Comparison of ENCODE assay signal across 12 mouse cellular contexts in the genomic region with DNA sequence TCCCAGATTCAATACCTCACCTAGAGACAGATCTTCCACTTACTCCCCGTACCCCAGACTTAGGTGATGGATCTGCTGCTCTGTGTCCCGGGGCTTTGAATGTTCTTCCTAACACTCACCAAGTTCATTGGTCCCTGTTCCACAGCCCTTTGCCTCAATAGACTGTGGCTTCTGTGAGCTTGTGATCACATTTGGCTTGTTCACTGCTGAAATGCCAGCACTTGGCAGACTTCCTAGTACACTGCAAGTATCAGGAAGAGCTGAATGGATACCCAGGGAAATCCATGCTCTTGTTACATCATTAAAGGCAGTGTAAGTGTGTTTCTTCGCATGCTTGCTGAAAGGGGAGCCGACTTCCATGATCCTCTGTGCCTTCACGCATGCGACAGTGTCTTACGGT. TPM values are rescaled to one million over a fixed set of nuclear protein-coding genes. Genes with fewer than 3 reads are reported as not detected.
DNase-seq lines count a peak whose midpoint lies in the region; ATAC-seq and TF ChIP-seq lines count a peak whose summit lies in the region.
"Had no signal": no experiment of that assay in that cellular context is flagged by ENCODE, and none has a peak within 500 bp of the region (broad histone marks: within the 10 kb centered on the region; RNA-seq: fewer than 3 reads in every experiment).

No protein-coding gene starts in this region.

- H3K9ac ChIP-seq in kidney, embryonic 16.5 days (replicated peaks; ENCODE audit: low read length) = no peak overlapping the region
- H3K9ac ChIP-seq: heart, embryonic 15.5 days; limb, embryonic 13.5 days had no signal

- peak; percentile 80 for ATAC-seq in cerebellum, adult (ENCODE audit: insufficient number of reproducible peaks, low FRiP score, low TSS enrichment)
- no peak for ATAC-seq in kidney, embryonic 16.5 days (ENCODE audit: low FRiP score, low TSS enrichment)

- no peaks in the 10 kb centered on the region for H3K4me1 ChIP-seq in kidney, adult 2 months (ENCODE audit: control insufficient read depth, insufficient read depth, low read length)
- H3K4me1 ChIP-seq in kidney, embryonic 16.5 days (ENCODE audit: insufficient read depth, low read length) = no peaks in the 10 kb centered on the region
- H3K4me1 ChIP-seq: heart, embryonic 15.5 days had no signal

- TF ChIP-seq POLR2A in kidney, adult 2 months (IDR thresholded peaks at IDR 0.05; ENCODE audit: low read depth, low read length) = no peak

- H3K36me3 ChIP-seq in kidney, adult 2 months (ENCODE audit: control insufficient read depth, insufficient read depth, low read length) = no peaks in the 10 kb centered on the region
- no peaks in the 10 kb centered on the region for H3K36me3 ChIP-seq in kidney, embryonic 16.5 days (ENCODE audit: insufficient read depth, low read length)
- H3K36me3 ChIP-seq: heart, embryonic 15.5 days; limb, embryonic 13.5 days had no signal

- DNase-seq in cerebellum, postnatal 4 days (ENCODE audit: low spot score in 2 of 2) = no peak
- DNase-seq in adipocyte (ENCODE audit: low spot score) = peak; percentile 95
- peak; percentile 38 to 71 for DNase-seq in frontal cortex, adult 2 months (ENCODE audit: extremely low spot score in 1 of 2, low spot score in 1 of 2)
- DNase-seq in left cerebral cortex, postnatal 4 days = peak; percentile 22
- DNase-seq in kidney, adult 2 months = no peak
- no peak for DNase-seq in kidney, adult 9 months
- DNase-seq: kidney, adult 18-20 months; lung, postnatal 4 days had no signal

- H3K4me2 ChIP-seq in kidney, embryonic 16.5 days (replicated peaks; ENCODE audit: low read depth, low read length) = no peak overlapping the region
- H3K4me2 ChIP-seq: heart, embryonic 15.5 days; limb, embryonic 13.5 days had no signal

- H3K27me3 ChIP-seq in kidney, adult 2 months (replicated peaks; ENCODE audit: control insufficient read depth, insufficient read depth, low read length) = no peaks in the 10 kb centered on the region
- H3K27me3 ChIP-seq in kidney, embryonic 16.5 days (ENCODE audit: insufficient read depth, low read length) = no peaks in the 10 kb centered on the region
- H3K27me3 ChIP-seq: heart, embryonic 15.5 days; limb, embryonic 13.5 days had no signal

- no peak for TF ChIP-seq CTCF in kidney, adult 2 months (conservative IDR thresholded peaks at IDR 0.05; ENCODE audit: insufficient read depth, insufficient read length, low read depth, low read length)

- no peaks in the 10 kb centered on the region for H3K9me3 ChIP-seq in kidney, embryonic 16.5 days (ENCODE audit: low read length)
- H3K9me3 ChIP-seq: heart, embryonic 15.5 days; limb, embryonic 13.5 days had no signal

- H3K4me3 ChIP-seq in kidney, adult 2 months (ENCODE audit: insufficient read depth, low read depth, low read length) = no peak overlapping the region
- H3K4me3 ChIP-seq in kidney, embryonic 16.5 days (ENCODE audit: low read length) = no peak overlapping the region
- H3K4me3 ChIP-seq: heart, embryonic 15.5 days; limb, embryonic 13.5 days had no signal

- H3K27ac ChIP-seq in kidney, adult 2 months (ENCODE audit: insufficient read depth, low read depth, low read length) = no peak overlapping the region
- no peak overlapping the region for H3K27ac ChIP-seq in kidney, embryonic 16.5 days (ENCODE audit: low read length)
- H3K27ac ChIP-seq: heart, embryonic 15.5 days; limb, embryonic 13.5 days had no signal

- WGBS in kidney, adult 2 months = 92% methylated on average over 7 of the region's 7 CpGs
- 94% methylated on average over 7 of the region's 7 CpGs for WGBS in kidney, embryonic 16.5 days

- intact Hi-C loops in left cerebral cortex, postnatal 4 days (cut with DNase I) = no loop called here

RNA-seq across cellular contexts. Expression of gene Anks1b, which starts 17.0 kb away (rescaled TPM):
- 203 and 207 TPM in 2 replicates for polyA plus RNA-seq in frontal cortex, adult 2 months (2012; rRNA removed)
- total RNA-seq in left cerebral cortex, postnatal 4 days (2021) = 100 to 1,000 TPM; 214 to 231 TPM
- 0.69 and 1.3 TPM in 2 replicates for polyA plus RNA-seq in kidney, adult 2 months (2012; rRNA removed)
- polyA plus RNA-seq in kidney, embryonic 16.5 days (2015; fragmentation: Nextera tagmentation; extraction: Ambion mirVana) = 2.2 and 3.5 TPM in 2 replicates

Comparison
In these comparisons a context has a peak if more than half of its experiments do, and no peak if none do; other contexts are left out.
1. DNase-seq: peak in adipocyte (single experiment), frontal cortex, adult 2 months (2 of 2) and left cerebral cortex, postnatal 4 days (single experiment); none in cerebellum, postnatal 4 days (0 of 2), kidney, adult 2 months (single experiment) and kidney, adult 9 months (single experiment).
2. RNA of gene Anks1b, which starts 17.0 kb away (polyA plus RNA-seq): 203 to 207 TPM in frontal cortex, adult 2 months; 2.2 to 3.5 TPM in kidney, embryonic 16.5 days and 0.69 to 1.3 TPM in kidney, adult 2 months; every median in the first group is over 10 times any median in the second.